Mouse (Mus musculus): ENCODE data around the gene Pgm2. TPM values are rescaled to one million over a fixed set of nuclear protein-coding genes. Genes with fewer than 3 reads are reported as not detected.

Gene Pgm2
- polyA plus RNA-seq (2012; rRNA removed), result 6.9 and 8.1 TPM in 2 replicates

DNA sequence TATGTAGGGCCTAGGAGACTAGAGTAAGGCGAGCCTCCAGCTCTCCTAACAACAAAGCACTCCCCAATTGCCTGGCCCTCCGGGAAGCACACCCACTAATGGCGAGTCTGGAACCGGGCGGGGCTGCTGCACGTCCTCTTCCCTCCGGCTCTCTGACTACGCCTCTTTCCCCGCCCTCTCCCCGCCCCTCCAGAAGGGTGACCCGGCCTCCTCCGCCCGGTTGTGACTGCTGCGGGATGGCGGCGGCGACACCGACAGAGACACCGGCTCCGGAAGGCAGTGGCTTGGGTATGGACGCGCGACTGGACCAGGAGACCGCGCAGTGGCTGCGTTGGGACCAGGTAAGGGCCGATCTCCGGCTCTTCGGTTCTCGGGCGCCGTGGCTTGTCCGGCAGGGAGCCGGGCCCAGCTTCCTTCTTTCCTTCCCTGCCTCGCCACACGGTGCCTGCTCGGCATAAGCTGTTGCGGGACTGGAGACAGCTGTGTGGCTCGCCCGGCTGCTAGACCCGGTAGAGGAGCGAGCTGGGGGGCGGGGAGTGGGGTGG is at the start of gene Pgm2:
Gene Pgm2 (plus strand): TSS at position 203 of the 545 bp plus-strand sequence.

GRCm38 (mm10) chr5:64155861-64156550 is 63.3 kb downstream of the Pgm2 start, which contains the start of gene Tbc1d1:
Gene Tbc1d1 (plus strand): TSS chr5:64156305.

Other genes starting within 250 kb of the Pgm2 start
- gene Rell1, start 124.1 kb upstream of the Pgm2 start, polyA plus RNA-seq (2012; rRNA removed), result 6.8 and 10.8 TPM in 2 replicates
- gene Tbc1d1, start 63.4 kb downstream of the Pgm2 start, polyA plus RNA-seq (2012; rRNA removed), result 4.1 and 5.3 TPM in 2 replicates